Mouse (Mus musculus): Measurements from ENCODE around the gene Akr1c13.
"Not testable (repeated sequence)": the region's sequence is repeated elsewhere in the genome, so short reads cannot be mapped to it uniquely, and the experiment has no call there.

Gene Akr1c13

GRCm38 (mm10) chr13:4190904-4191303 lies at the start of gene Akr1c13:
Akr1c13 (plus strand) TSS chr13:4191150.
- no peak for DNase-seq (ENCODE audit: low read depth, low spot score)

GRCm38 (mm10) chr13:4144261-4144660 lies 46.7 kb upstream of the Akr1c13 start:
- DNase-seq (ENCODE audit: low read depth, low spot score) = no peak

DNA sequence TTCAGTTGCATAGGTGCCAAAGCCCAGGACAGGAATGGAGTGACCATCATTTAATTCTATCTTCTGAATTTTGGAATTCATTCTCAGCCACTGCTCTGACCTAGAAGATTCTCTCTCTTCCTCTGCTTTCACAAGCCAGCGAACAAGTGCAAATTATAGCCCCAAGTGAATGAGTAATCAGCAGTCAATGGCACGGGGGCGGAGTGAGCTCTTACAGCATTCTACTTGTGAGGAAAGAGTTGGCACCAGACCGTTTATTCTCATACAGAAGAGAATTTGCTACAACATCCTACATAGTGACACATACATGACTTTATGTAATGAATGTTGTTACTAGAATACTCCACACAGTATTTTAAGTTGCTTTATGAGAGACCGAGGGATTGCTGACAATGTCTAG lies 40.4 kb upstream of the Akr1c13 start, which contains the start of gene Akr1c18:
Gene Akr1c18 (minus strand): TSS at position 137 of the 400 bp plus-strand sequence.
- DNase-seq (ENCODE audit: low read depth, low spot score) = peak; percentile 90

DNA sequence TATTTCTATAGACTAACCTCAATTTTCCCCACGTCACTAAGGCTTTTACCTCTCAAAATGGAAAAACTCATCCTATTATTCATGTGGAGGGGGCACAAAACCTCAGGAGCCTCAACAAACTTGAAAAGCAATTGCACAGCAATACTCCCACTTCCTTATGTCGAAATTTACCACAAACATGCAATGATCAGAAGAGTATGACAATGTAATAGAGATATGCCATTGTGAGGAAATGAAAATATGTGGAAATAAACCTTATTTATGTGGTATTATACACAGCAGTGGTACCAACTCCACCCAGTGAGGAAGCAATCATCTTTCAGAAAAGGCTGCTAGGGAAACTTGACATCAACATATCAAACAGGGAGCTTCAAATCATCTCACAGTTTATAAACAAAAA lies 38.0 kb upstream of the Akr1c13 start:
- no peak for DNase-seq (ENCODE audit: low read depth, low spot score)

GRCm38 (mm10) chr13:4153593-4153992 lies 37.4 kb upstream of the Akr1c13 start:
- no peak for DNase-seq (ENCODE audit: low read depth, low spot score)

DNA sequence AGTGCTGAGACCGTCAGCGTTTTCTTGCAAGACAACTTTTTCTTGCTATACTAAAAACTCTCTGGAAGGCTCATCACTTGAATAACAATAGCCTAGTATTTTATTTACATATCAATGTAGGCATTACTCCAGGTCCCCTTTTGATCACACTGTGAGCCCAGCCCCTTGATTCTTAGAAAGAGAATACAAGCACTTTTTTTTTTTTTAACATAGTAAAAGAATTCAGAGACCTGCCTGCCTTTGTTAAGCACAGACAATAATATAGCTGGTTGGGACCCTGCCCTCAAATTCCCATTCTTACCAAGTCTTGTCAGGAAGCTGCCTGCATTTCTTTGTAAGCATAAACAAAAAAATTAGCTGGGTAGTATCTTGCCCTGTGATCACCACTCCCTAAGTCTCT lies 35.7 kb upstream of the Akr1c13 start:
- DNase-seq (ENCODE audit: low read depth, low spot score) = no peak

- DNase-seq (ENCODE audit: low read depth, low spot score) = no peak
Measured at GRCm38 (mm10) chr13:4168006-4168405, 22.9 kb upstream of the Akr1c13 start.

GRCm38 (mm10) chr13:4172978-4173377 lies 18.0 kb upstream of the Akr1c13 start:
- DNase-seq (ENCODE audit: low read depth, low spot score) = no peak

DNA sequence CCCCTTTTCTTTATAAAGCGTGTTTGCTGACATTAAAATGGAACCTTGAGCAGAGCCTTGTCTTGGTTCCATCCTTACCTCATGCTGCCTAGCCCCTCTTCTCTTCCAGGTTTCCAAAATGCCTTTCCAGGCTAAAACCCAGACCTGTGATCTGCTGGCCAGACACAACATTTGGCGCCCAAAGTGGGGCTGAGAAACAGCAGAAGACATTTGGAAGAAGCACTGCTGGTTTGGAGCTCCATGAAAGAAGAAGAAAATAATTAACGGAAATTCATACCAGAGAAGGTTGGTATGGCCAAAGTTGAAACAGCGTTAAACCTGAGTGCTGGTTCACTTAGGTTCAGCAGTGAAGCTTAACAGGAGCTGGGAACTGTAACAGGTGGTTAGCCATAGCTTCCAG lies 9.6 kb upstream of the Akr1c13 start:
- DNase-seq (ENCODE audit: low read depth, low spot score) = not testable (repeated sequence)

- no peak for DNase-seq (ENCODE audit: low read depth, low spot score)
Measured at GRCm38 (mm10) chr13:4183116-4183515, 7.8 kb upstream of the Akr1c13 start.

- DNase-seq (ENCODE audit: low read depth, low spot score) = peak; percentile 2
Measured at GRCm38 (mm10) chr13:4186641-4187411, 4.1 kb upstream of the Akr1c13 start.

DNA sequence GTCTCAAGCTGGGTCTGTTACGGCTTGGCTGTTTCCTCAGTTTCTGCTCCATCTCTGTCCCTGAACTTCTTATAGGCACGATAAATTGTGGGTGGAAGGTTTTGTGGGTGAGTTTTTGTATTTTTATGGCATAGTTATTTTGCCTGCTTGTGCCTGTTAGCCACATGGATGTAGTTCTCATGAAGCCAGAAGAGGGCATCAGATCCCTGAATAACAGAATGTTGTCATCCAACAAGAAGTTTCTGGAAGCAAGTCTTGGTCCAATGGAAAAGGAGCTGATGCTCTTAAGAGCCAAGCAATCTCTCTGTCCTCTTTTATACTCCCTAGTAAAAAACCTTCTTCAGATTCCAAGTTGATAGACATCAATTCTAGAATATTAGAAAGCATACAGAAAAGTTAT lies 2.8 kb upstream of the Akr1c13 start:
- peak; percentile 37 for DNase-seq (ENCODE audit: low read depth, low spot score)

- no peak for DNase-seq (ENCODE audit: low read depth, low spot score)
Measured at GRCm38 (mm10) chr13:4192511-4192910, 1.6 kb downstream of the Akr1c13 start.

DNA sequence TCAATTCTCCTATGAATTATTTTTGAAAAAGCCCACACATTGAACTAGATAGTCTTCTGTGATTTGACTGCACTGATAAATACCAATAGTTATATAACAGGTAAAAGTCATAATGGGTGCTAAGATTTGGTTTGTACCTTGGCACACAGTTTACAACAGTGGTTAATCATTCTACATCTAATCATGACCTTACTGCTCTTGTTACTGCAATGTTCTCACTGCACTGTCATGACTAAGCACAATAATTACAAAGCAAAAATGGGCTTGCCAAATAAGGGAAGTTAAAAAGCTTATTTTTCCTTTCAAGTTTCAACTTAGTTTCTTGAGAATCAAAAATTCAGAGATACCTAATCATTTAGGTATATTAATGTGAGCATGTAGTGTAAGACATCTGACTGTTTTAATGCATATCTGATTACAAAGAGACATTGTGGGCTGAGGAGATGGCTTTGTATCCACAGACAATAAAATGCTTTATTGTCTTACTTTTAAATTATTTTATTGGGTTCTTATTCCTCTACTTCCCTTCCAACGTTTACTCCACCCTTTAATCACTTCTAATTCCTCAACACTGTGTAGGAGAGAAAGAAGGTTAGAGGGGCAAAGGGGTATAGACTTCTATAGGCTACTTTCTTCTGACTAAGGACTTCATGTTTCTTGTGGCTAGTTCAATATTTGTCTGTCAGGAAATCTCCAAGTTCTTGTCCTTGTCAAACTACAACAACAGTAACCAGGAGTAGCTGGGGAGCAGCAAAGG lies 15.4 kb downstream of the Akr1c13 start:
- no peak for DNase-seq (ENCODE audit: low read depth, low spot score)

GRCm38 (mm10) chr13:4211560-4212299 lies 20.8 kb downstream of the Akr1c13 start:
- DNase-seq (ENCODE audit: low read depth, low spot score) = no peak

GRCm38 (mm10) chr13:4212309-4212708 lies 21.4 kb downstream of the Akr1c13 start:
- no peak for DNase-seq (ENCODE audit: low read depth, low spot score)

DNA sequence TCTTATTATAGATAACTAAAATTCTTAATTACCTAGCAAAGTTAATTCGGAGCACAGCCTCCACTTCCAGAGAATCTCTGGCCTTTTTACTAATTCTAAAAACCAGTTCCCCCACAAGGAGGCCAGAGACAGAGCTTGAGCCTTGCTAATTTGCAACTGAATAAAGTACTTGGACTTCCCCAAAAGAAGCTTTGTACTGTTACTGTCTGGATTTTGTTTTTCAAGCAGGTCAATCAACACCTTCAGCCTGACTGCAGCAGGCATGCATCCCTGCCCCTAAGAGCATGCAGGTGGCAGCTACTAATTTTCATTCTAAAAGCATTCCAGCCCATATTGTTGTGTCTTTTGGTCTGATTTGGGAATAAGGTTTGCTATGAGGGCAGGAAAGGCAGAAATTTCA lies 24.5 kb downstream of the Akr1c13 start:
- not testable (repeated sequence) for DNase-seq (ENCODE audit: low read depth, low spot score)

GRCm38 (mm10) chr13:4228441-4228840 lies 37.5 kb downstream of the Akr1c13 start, which contains the start of gene Akr1c19:
Akr1c19 (plus strand) TSS chr13:4228700.
- DNase-seq (ENCODE audit: low read depth, low spot score) = no peak

- DNase-seq (ENCODE audit: low read depth, low spot score) = no peak
Measured at GRCm38 (mm10) chr13:4230841-4231623, 40.1 kb downstream of the Akr1c13 start.

DNA sequence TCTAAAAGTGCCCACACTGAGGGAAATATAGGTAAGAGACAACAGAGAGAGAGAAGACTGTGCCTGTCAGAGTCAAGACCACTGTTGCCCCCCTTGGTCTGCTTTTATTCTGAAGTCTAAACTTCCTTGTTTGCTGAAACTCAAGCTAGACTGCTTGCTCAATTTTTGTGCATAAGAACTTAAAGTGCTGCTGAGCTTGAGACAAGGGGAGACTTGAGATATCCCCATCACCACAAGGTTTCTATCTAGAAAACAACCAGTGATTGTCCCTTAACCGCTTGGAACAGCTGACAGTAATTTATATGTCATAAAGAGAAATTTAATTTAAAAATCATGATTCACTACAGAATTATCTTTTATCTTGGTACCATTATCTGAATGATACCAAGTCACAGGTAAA lies 42.2 kb downstream of the Akr1c13 start:
- DNase-seq (ENCODE audit: low read depth, low spot score) = no peak

DNA sequence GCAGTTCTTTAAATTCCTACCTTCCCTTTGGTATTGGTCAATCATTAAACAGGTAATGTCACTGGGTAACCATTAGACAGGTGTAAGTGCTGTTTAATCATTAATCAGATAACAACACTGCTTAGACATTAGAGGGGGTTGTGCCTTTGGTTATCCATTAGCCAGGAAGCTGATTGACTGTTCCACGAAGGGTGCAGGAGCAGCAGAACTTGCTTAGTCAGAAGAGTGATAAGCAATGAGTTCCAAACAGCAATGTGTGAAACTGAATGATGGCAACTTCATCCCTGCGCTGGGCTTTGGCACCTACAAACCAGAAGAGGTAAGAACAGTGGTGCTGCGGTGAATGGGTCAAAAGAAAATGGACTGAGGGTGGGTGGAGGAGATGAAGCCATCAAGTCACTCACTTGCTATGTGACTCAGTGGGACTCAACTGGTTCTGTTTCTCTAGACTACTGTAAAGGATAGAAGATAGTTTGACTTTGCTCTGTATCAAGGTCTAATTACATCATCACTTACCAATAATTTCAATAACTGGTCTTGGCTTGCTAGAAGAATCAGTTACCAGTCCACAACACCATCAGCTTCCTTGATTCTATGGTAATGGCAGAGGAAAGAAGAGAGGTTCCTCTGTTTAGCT lies 42.7 kb downstream of the Akr1c13 start:
- DNase-seq (ENCODE audit: low read depth, low spot score) = no peak

Measured in brain, adult 2 months (tissue).